Mouse (Mus musculus) G1E (cell line): ENCODE data around the gene Spryd7.

Experiments
- CTCF ChIP-seq: IDR thresholded peaks from 2 replicates; pipeline ENCODE4 v1.5.1; 2012; ENCODE audit warnings: low read depth, low read length, inconsistent platforms, mixed read lengths
- GATA1 ChIP-seq: IDR thresholded peaks from 2 replicates; pipeline ENCODE4 v1.6.1; 2012; ENCODE audit warnings: borderline replicate concordance, low read length, inconsistent platforms, mixed read lengths
- POLR2AphosphoS5 ChIP-seq: IDR thresholded peaks from 2 replicates; pipeline ENCODE4 v1.6.1; 2012; ENCODE audit warnings: low read depth, low read length, inconsistent platforms; ENCODE audit not compliant: insufficient replicate concordance

GRCm38 (mm10) chr14:61511494-61511893 lies 45.2 kb downstream of the Spryd7 start:
- no peak for TF ChIP-seq CTCF
- TF ChIP-seq POLR2AphosphoS5: no peak
- no peak for TF ChIP-seq GATA1
